Mouse (Mus musculus): ENCODE measurements at regions not wholly inside any gene's neighbourhood (a gene's known extent, or its start where the extent isn't known, plus 50 kb on each side); places are given as distances from the start of the nearest gene placed in this dataset.

- intact Hi-C loops (cut with DNase I) = no loop called here
- DNase-seq = no peak
Observed at GRCm38 (mm10) chr10:91591845-91592244, 410.7 kb upstream of the Tmpo start.

- DNase-seq = no peak
- intact Hi-C loops (cut with DNase I) = no loop called here
Observed at GRCm38 (mm10) chr10:91591398-91591811, 410.3 kb upstream of the Tmpo start.

GRCm38 (mm10) chr10:91583204-91583603 is 402.1 kb upstream of the Tmpo start:
- no peak for DNase-seq
- intact Hi-C loops (cut with DNase I) = no loop called here

GRCm38 (mm10) chr10:91580959-91581358 is 399.8 kb upstream of the Tmpo start:
- intact Hi-C loops (cut with DNase I) = no loop called here
- no peak for DNase-seq

- intact Hi-C loops (cut with DNase I) = no loop called here
- DNase-seq = no peak
Observed at GRCm38 (mm10) chr10:91575323-91576064, 394.4 kb upstream of the Tmpo start.

- DNase-seq = no peak
- intact Hi-C loops (cut with DNase I) = no loop called here
Observed at GRCm38 (mm10) chr10:91572796-91573195, 391.7 kb upstream of the Tmpo start.

DNA sequence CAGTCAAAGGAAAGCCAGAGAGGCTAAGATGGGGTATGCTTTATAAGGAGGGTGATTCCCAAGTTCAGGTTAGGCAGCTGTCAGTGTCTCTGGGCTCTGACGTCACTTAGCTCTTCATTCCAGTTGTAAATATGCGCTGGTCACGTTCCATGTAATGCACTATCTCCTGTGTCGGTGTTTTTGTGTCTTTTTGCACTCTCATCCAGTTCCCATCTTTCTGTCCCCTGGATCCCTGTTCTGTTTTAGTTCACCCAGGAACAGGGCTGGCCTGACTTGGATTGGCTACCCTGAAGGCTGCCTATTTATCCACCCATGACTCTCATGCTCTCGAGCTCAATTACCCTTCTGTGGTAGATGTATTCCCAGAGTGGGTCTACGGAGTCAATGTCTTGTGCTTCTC is 387.9 kb upstream of the Tmpo start:
- intact Hi-C loops (cut with DNase I) = no loop called here
- no peak for DNase-seq

GRCm38 (mm10) chr10:91566116-91566774 is 385.1 kb upstream of the Tmpo start:
- intact Hi-C loops (cut with DNase I) = no loop called here
- no peak for DNase-seq

DNA sequence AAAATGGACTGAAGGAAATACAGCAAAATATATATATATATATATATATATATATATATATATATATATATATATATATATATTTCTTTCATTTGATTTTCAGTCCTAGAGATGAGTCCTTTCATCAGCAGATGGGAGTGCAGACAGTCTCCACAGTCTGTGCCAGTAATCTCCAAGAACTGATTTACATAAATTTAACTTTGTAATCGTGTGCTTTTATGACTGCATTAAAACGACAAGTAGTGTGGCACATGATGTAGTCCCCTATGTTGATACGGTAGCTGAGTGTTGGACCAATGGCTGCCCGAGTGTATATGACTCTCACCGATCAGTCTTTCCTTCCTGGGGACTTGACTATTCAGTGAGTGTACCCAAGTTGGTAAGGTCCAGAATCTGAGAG is 378.2 kb upstream of the Tmpo start:
- intact Hi-C loops (cut with DNase I) = no loop called here
- no peak for DNase-seq

GRCm38 (mm10) chr10:91548071-91548470 is 367.0 kb upstream of the Tmpo start:
- intact Hi-C loops (cut with DNase I) = loop anchor here (10.0 kb wide), 2 partner anchors 253 to 1107 kb away; no protein-coding TSS in a partner anchor
- DNase-seq = no peak

DNA sequence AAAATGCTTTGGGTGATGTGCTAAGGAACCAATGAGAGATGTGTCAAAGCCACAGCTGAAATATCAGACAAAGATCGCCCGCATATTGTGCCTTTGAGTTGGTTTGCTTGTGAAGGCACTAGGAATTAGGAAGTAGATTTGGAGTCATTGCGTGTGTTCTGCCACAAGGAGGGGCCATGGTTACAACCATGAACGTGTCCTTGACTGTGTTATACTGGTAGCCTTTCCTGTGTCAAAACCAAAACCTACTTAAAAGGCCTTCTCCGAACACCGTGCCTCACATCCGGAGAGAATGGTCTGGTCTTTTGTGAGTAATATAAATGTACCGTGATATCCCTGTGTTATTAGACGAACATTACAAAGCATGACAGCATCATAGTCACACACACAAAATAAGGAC is 365.0 kb upstream of the Tmpo start:
- peak; percentile 2 to 16 for DNase-seq
- intact Hi-C loops (cut with DNase I) = loop anchor here (10.0 kb wide), 2 partner anchors 251 to 1109 kb away; no protein-coding TSS in a partner anchor

GRCm38 (mm10) chr10:91545421-91545820 is 364.3 kb upstream of the Tmpo start:
- DNase-seq = no peak
- intact Hi-C loops (cut with DNase I) = loop anchor here (10.0 kb wide), 2 partner anchors 251 to 1109 kb away; no protein-coding TSS in a partner anchor

DNA sequence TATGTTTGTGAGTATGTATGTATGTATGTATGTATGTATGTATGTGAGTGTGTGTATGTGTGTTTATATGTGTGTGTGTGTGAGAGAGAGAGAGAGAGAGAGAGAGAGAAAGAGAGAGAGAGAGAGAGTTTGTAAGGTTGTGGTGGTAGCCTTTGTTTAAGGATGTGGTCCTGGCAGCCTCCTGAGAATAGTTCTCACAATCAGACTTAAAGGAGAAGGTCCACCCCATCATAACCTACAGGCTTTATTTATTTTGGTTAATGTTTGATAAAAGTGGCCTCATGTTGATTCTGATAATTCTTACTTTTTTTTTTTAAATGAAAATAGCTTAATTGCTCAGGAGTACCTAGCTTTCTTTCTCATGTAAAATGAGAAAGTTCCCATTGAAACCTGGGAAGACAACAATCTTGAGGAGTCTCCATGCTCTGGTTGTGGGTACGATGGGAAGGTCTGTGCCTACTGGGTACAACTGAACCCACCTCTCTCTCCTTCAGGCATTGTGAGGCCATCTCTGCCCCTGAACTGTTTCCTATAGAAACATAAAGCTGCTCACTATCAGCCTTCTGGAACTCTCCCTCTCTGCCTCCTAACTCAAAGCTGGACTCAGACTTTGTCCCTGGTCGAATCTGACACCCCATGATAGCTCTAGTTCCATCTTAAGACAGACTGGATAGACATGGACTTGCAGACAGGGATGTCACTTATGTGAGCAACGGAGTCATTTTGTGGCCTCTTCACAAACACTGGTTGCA is 362.2 kb upstream of the Tmpo start:
- intact Hi-C loops (cut with DNase I) = loop anchor here (10.0 kb wide), 2 partner anchors 249 to 1111 kb away; no protein-coding TSS in a partner anchor
- DNase-seq = no peak

- intact Hi-C loops (cut with DNase I) = loop anchor here (10.0 kb wide), 2 partner anchors 247 to 1113 kb away; no protein-coding TSS in a partner anchor
- DNase-seq = no peak
Observed at GRCm38 (mm10) chr10:91542201-91542604, 361.1 kb upstream of the Tmpo start.

DNA sequence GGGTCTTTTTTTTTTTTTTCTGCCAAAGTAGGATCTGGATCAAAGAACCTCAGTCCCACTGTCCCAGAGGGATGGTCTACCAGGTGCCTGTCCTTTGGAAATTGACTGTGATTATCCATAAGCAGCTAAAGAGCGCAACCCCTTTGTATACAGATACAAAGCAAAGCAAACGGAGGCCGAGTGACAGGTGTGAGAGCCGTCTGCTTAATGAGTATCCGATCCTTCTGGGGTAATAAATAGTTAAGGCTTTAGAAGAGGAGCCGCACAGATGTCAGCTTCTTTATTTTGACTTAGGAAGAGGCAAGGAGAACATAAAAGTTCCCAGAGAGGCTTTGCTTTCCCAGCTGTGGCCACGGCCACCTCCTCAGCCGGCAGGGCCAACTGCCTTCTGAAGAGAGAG is 356.1 kb upstream of the Tmpo start:
- no peak for DNase-seq
- intact Hi-C loops (cut with DNase I) = no loop called here

- intact Hi-C loops (cut with DNase I) = no loop called here
- no peak for DNase-seq
Observed at GRCm38 (mm10) chr10:91535392-91535791, 354.3 kb upstream of the Tmpo start.

GRCm38 (mm10) chr10:91528305-91528704 is 347.2 kb upstream of the Tmpo start:
- intact Hi-C loops (cut with DNase I) = no loop called here
- no peak for DNase-seq

DNA sequence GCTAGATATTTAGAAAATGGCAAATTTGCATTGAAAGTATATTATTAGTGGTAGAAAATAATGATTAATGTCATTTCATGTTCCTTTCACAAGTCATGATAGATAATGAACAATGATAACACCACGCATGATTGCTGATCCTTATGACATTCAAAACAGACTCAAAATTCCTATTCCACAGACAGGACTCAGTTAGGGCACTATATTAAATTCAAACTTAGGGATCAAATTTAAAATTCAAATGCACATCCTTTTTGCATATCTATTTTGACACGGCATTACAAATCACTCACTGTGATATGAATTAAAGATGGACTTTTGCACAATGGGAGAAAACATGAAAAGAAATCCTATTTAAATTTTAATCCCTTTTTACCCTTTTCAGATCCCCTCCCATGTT is 340.1 kb upstream of the Tmpo start:
- DNase-seq = no peak
- intact Hi-C loops (cut with DNase I) = no loop called here

DNA sequence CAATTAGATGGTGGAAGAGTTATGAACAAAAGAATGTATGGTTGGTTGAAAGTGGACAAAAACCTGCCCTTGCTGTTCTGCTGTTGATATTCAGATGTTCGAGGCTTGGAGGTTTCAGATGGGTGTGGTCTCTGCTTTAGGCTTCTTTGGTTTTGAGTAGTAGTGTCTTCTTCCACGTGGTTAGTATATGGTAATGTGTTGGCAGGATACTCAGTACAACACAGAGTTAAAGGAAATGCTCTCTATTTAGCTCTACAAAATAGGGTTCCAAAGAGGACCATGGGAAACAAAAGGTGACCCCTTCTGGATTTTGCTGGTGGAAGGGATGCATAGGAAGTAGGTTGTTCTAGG is 333.9 kb upstream of the Tmpo start:
- intact Hi-C loops (cut with DNase I) = no loop called here
- DNase-seq = no peak

- no peak for DNase-seq
- intact Hi-C loops (cut with DNase I) = no loop called here
Observed at GRCm38 (mm10) chr10:91514163-91515020, 333.3 kb upstream of the Tmpo start.

Measured in heart, postnatal 14 days (tissue).